Mouse (Mus musculus) myocyte (in vitro differentiated cells): ENCODE data around the gene Chd2.

Source experiments
- CEBPB ChIP-seq: IDR thresholded peaks from 2 replicates; pipeline ENCODE4 v1.6.1; 2011; ENCODE audit warnings: mild to moderate bottlenecking, moderate library complexity; ENCODE audit not compliant: poor library complexity, insufficient read depth, severe bottlenecking
- E2F4 ChIP-seq: IDR thresholded peaks from one replicate; pipeline ENCODE4 v1.6.1; 2011; ENCODE audit warnings: mild to moderate bottlenecking, control low read depth, moderate library complexity; ENCODE audit not compliant: insufficient read depth
- MAX ChIP-seq: IDR thresholded peaks from one replicate; pipeline ENCODE4 v1.6.1; 2011; ENCODE audit warnings: low read depth, mild to moderate bottlenecking, control low read depth
- MYOD1 ChIP-seq, 3 experiments: IDR thresholded peaks; one replicate each; pipeline ENCODE4 v1.6.1; 2011; ENCODE audit warnings: control low read depth in 2 of 3, low read depth in 2 of 3, mild to moderate bottlenecking in 2 of 3, moderate library complexity in 1 of 3; ENCODE audit not compliant: insufficient read length in 2 of 3, control insufficient read depth in 1 of 3
- POLR2A ChIP-seq: IDR thresholded peaks from one replicate; pipeline ENCODE4 v1.6.1; 2011; ENCODE audit warnings: low read depth, mild to moderate bottlenecking, control low read depth, moderate library complexity; ENCODE audit not compliant: insufficient read length
- REST ChIP-seq: IDR thresholded peaks from one replicate; pipeline ENCODE4 v1.6.1; 2011; ENCODE audit warnings: mild to moderate bottlenecking, control low read depth, moderate library complexity; ENCODE audit not compliant: insufficient read depth, insufficient read length
- USF1 ChIP-seq: IDR thresholded peaks from one replicate; pipeline ENCODE4 v1.6.1; 2011; ENCODE audit warnings: low read depth, mild to moderate bottlenecking, control low read depth, moderate library complexity

DNA sequence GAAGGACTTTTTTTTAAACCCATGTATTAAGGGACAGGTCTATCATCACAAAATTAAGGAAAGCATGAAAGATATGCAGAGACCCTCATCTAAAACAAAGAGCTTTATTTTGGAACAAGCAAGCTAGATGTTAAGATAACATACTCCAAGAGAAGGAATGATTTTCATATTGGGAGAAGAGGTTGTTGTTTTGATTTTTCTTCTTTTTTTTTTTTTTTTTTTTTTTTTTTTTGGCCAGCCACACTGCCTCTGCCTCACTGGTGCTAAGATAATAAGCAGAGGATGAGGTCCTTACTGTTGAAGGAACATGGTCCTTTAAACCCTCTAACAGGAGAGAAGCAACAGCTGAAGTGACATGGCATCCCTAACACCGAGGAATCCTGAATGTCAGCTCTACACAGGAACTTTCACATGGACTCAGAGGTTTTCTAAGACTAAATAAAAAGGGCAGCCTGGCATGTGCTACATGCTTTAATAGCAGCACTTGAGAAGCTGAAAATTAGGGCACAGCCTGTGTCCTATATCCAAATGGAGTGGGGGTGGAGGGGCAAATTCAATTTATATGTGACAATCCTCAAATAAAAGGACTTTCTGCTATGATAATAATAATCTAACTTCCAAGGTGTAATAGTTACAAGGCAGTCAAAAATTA, 17.9 kb downstream of the Chd2 start:
- TF ChIP-seq POLR2A (no peak), MYOD1 (IDR thresholded peaks at IDR 0.05; ENCODE audit: control insufficient read depth in 1 of 3, insufficient read length in 2 of 3, low read depth in 2 of 3) (no peak), E2F4 (no peak), MAX (no peak), USF1 (no peak), CEBPB (no peak), REST (no peak)
